Mouse (Mus musculus): ENCODE measurements around the gene Tube1.

GRCm38 (mm10) chr10:39141401-39141800, 7.6 kb downstream of the Tube1 start:
- TF ChIP-seq ZKSCAN1 (IDR thresholded peaks at IDR 0.05; ENCODE audit: low read depth, low read length) = no peak
- TF ChIP-seq CHD1 (IDR thresholded peaks at IDR 0.05; ENCODE audit: low read depth, low read length) = no peak
- no peak for TF ChIP-seq CTCF (IDR thresholded peaks at IDR 0.05 in 2 of 3, conservative IDR thresholded peaks at IDR 0.05 in 1 of 3; ENCODE audit: control insufficient read depth in 1 of 3, insufficient read depth in 1 of 3, low read depth in 2 of 3, low read length in 3 of 3, poor library complexity in 1 of 3, severe bottlenecking in 1 of 3)
- no peak for TF ChIP-seq KAT2A (conservative IDR thresholded peaks at IDR 0.05; ENCODE audit: low read depth, low read length)
- TF ChIP-seq TCF12 (IDR thresholded peaks at IDR 0.05; ENCODE audit: low read depth, low read length) = no peak
- TF ChIP-seq USF1 (IDR thresholded peaks at IDR 0.05; ENCODE audit: low read depth, low read length) = no peak
- TF ChIP-seq UBTF (IDR thresholded peaks at IDR 0.05; ENCODE audit: borderline replicate concordance, insufficient read depth, low read depth, low read length) = no peak

Measured in MEL (cell line).